Mouse (Mus musculus) lung, adult 2 months (tissue): ENCODE data around the gene Pcid2.

Experiments used
- CTCF ChIP-seq: fragments of 200-500 bp; IDR thresholded peaks from 2 replicates; pipeline ENCODE4 v1.5.1; 2011; ENCODE audit warnings: mild to moderate bottlenecking, low read length, control low read depth; ENCODE audit not compliant: insufficient read depth
- POLR2A ChIP-seq: fragments of 200-500 bp; IDR thresholded peaks from 2 replicates; pipeline ENCODE4 v1.6.1; 2011; ENCODE audit warnings: low read depth, mild to moderate bottlenecking, control low read depth, low read length, borderline replicate concordance; ENCODE audit errors: extremely low read depth

DNA sequence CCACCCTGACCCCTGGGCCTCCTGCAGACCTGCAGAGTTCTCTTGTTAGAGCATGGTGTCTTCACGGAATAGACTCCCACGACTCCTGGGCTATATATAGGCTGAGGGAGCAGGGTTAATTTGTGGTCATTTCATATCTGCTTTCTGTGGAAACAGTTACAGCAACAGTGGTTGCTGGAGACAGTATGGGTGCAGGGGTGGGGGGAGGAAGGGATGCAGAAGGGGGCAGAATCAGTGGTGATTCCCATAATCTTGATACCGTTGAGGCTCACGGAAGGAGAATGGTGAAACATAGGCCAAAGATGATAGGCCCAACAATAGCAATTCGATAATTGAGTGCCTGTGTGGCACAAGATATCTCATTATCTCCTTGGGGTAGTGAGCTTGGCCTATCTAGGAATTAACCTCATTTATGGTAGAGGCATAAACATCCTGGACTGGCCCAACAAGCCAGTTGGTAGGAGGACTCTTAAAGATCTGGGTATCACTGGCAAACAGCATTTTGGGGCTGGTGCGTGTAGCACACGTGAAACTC, 17.7 kb upstream of the Pcid2 start:
- TF ChIP-seq POLR2A (no peak), CTCF (no peak)
